Mouse (Mus musculus): ENCODE measurements at regions not wholly inside any gene's neighbourhood (a gene's known extent, or its start where the extent isn't known, plus 50 kb on each side); places are given as distances from the start of the nearest gene placed in this dataset.

DNA sequence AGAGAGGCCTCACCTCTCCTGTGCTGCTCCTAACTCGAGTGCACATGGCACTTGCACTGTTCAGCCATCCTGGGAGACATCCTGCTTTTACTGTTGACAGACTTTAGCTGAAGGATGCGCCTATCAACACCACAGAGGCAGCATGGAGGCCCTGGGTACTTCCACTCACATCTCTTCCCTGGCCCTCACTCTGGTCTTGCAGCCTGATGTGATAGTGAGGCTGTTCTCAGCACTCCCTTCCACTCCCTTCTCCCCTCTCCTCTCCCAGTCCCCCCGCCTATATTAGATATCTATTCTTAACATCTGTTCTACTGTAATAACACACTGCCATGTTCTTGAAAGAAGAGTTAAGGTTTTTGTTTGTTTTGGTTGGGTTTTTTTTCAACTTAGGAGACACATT, 50.2 kb upstream of the Bod1 start:
- no peak for DNase-seq (ENCODE audit: low spot score in 2 of 2)

DNA sequence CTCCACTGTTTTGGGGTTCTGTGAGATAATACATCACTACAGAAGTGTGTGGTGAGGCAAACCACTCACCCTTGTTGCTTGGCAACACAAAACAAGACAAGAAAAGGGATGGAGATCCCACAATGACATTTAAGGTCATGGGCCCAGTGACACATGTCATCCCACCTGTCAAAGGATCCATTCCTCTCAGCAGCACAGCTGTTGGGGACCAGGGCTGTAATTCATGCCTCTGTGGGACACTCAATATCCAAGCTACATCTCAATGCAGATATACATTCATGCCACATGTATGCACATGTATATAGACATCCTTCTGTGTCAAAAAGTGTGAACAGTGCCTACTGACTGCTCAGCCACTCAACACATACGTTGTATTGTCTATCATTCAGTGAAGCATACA, 52.8 kb upstream of the Bod1 start:
- DNase-seq (ENCODE audit: low spot score in 2 of 2): no peak

DNA sequence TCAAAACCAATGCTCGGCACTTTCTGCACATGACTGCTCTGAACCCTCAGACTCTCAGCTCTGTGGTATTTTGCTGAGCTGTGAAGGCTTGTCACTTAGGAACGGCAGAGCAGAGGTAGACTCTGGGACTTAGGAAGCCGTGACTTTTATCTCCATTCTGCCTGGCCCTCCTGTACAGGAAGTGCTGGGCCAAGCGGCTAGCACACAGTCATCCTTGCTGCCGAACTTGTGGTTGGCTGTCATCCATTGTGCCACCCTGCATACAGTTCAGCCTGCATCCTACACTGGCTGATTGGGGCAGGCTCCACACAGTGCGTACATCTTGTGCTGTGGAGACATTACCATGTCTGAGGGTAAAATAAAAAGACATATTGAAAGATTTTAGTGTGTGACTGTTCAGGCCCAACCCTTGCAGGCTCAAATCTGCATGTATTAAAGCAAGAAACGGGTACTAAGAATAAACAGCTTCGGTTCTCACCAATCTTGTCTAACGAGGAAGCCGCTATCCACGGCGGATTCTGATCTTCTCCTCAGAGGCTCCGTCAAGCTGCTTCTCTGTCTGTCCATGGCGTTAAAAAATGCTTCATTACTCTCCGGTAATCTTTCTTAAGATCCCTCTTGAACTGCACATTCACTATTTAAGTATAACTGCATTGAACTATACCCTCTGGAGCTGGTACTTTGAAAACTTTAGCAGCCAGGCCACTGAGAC, 54.4 kb upstream of the Bod1 start:
- no peak for DNase-seq (ENCODE audit: low spot score in 2 of 2)

DNA sequence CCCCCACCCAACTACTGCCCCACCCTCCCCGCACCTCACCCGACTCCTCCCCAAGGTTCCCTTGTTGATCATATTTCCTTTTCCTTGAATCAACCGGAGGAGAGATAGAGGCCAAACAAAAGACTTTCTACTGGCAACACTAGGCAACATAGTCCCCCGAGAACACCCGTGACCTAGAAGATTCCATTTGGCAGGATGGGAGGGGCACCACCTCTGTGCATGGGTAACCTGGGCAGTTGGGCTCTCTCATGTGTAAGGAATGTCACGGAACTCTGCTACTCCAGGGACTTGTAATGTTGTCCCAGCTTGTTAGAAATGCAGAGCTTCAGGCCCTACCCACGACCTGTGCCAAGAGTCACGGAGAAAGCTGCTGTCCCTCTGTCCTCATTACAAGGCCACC, 55.6 kb upstream of the Bod1 start:
- no peak for DNase-seq (ENCODE audit: low spot score in 2 of 2)

DNA sequence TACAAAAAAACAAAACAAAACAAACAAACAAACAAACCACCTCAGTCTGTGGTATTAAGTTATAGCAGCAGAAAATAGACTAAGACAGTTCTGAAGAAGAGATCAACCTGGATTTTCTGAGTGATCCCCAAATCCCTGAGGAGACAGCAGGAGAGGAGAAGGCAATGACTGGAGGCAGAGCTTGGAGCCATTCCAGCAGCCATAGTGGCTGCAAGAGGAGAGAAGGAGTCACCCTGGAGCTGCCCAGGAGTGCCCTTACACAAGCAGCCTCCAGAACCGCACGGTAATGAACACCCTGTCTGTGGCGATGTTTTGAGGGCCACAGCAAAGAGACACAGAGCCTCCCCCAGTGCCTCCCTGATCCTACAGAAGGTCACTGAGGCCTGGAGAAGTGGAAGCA, 58.0 kb upstream of the Bod1 start:
- DNase-seq (ENCODE audit: low spot score in 2 of 2): no peak

DNA sequence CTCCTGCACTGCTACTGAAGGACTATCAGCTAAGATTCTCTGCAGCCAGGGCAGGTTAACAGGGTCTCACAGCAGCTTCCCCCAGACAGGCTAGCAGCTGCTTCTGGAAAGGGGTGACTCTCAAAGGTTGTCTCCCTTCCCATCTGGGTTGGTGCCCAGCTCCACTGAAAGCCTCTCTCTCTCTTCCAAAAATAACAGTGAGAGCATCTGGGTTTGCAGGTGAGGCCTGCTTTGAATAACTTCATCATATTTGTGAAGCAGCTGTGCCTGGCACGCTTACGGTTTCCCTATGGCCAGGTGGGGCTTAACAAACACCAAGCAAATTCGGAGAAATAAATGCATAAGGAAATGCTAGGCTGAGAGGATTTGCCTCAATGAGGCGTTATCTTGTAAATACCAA, 58.5 kb upstream of the Bod1 start:
- no peak for DNase-seq (ENCODE audit: low spot score in 2 of 2)

DNA sequence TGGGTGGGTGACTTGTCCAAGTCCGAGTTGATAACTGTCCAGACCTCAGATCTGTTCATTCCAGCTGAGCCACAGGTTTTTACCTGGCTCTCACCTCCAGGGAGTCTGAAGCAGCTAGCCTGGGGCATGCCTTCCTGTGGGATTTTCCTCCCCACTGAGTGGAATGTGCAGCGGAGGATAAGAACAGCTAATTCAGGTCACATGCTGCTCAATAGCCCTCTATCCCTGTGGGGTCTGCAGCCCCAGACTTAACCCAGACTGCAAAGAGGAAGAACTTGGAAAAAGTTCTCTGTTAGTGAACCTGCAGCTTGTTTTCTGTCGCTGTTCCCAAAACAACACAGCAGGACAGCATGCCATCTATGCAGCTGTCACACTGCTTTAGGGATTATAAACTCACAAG, 59.0 kb upstream of the Bod1 start:
- no peak for DNase-seq (ENCODE audit: low spot score in 2 of 2)

DNA sequence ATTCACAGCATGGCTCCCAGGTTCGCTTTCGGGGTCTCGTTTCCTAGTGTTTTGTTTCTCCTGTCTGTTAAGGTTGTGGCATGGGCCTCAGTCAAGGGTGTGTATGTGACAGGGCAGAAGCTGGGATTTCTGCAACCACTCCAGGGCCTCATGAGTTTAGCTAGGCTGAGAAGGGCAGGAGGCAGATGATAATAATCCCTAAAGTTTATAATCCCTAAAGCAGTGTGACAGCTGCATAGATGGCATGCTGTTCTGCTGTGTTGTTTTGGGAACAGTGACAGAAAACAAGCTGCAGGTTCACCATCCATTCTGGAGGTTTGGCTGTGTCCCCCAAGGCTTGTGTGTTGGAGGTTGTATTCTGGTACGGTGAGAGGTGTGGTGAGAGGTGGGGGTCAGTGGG, 59.8 kb upstream of the Bod1 start:
- no peak for DNase-seq (ENCODE audit: low spot score in 2 of 2)

DNA sequence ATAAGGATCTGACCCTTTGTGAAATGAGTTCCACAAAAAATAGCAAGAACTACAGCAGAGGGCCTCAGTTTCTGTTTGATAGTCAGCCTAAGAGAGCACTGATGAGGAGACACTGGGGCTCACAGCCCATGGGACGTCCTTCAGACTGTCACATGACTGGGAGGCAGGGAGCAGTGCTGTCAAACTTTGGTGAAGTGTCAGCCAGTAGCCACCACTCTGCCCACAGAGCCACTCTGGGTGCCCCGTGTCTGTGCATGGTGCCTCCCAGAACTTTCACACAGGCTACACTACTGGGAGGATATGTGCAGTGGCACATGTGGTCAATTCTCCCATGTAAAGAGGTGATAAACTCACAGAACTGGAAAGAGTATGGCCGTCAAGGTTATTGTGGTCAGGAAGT, 60.7 kb upstream of the Bod1 start:
- no peak for DNase-seq (ENCODE audit: low spot score in 2 of 2)

DNA sequence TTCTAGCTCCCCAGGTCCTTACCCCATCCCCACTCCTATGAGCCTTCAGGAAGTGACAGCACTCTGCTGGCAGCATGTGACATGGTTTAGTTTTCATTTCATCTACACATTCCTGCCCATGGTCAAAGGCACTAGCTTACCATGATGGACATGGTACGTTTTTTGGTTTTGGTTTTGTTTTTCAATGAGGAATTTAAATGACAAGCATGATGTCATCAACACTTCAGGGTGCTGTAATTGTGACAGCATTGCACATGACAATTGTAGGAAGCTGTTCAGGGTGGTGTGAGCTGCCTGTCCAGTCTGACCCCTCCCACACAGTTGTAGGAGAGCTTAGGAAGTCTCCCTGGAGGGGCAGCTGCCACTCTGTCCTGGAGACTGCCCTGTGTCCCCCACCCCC, 61.3 kb upstream of the Bod1 start:
- no peak for DNase-seq (ENCODE audit: low spot score in 2 of 2)

DNA sequence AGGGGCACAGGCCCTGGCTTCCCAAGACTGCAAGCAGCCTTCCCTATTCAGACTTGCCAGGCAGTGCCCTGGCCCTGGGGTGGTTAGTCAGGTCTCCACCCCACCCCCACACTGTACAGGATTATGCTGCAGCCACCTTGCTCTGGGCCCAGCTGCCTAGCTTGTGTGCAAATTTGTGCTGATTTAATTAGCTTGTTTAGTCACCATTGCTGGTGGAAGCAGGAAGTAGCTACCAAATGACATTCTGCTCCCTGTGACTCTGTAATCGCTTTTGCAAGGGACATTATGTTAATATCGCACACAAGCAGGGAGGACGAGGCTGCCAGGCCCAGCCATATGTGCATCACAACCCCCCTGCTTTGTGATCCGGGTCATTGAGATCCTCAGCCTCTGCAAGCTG, 62.4 kb upstream of the Bod1 start:
- no peak for DNase-seq (ENCODE audit: low spot score in 2 of 2)

DNA sequence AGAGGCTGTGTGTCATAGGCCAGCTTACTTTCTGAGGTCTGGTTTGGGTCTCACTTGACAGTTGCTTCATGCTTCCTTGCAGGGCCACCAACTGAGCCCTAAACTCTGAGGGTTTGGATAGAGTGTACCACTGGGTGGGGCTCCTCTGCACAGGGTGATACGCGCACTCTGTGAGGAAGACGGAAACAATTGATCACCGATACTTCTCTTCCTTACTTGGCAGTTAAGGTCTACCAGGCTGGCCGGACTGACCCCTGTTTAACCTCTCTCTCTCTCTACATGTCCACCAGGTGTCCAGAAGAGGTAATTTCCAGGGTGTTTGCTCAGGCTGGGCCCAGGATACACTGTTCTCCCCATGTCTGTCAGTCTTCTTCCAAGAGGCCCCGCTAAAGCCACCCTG, 63.6 kb upstream of the Bod1 start:
- no peak for DNase-seq (ENCODE audit: low spot score in 2 of 2)

DNA sequence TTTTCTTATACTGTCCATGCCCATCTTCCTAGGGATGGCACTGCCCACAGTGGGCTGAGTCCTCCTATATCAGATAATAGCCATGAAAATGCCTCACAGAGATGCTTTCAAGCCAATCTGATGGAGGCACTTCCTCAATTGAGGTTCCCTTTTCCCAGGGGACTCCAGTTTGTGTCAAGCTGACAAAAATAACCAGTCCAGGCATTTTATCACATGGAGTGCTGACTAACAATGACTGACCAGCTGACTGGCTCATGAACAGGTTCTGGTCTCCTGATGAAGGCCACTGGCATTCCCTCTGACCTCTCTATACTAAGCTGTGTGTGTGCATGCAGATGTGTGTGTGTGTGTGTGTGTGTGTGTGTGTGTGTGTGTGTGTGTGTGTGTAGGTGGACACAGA, 64.4 kb upstream of the Bod1 start:
- DNase-seq (ENCODE audit: low spot score in 2 of 2): no peak

DNA sequence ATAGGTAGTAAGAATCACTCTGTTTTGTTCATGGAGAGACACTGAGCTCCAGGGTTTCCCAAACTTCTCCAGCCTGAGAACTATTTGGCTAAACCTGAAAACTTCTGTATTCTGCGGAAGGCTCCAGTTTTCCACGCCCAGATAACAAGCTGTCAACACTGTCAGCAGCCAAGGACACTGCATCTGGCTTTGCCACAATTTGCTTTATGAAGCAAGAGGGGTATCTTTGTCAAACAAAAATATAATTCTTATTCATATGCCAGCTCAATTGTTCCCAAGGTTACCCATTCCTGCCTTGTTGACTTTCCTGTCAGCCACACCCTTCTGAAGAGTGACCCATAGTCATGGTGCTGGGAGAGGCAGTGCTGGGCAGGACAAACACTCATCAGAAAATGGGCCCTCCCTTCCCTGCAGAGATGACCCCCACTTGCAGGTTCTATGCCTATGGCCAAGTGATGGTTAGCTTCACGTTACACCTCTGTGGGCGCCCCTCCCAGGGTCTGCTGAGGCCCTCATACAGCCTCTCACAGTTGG, 64.9 kb upstream of the Bod1 start:
- no peak for DNase-seq (ENCODE audit: low spot score in 2 of 2)

DNA sequence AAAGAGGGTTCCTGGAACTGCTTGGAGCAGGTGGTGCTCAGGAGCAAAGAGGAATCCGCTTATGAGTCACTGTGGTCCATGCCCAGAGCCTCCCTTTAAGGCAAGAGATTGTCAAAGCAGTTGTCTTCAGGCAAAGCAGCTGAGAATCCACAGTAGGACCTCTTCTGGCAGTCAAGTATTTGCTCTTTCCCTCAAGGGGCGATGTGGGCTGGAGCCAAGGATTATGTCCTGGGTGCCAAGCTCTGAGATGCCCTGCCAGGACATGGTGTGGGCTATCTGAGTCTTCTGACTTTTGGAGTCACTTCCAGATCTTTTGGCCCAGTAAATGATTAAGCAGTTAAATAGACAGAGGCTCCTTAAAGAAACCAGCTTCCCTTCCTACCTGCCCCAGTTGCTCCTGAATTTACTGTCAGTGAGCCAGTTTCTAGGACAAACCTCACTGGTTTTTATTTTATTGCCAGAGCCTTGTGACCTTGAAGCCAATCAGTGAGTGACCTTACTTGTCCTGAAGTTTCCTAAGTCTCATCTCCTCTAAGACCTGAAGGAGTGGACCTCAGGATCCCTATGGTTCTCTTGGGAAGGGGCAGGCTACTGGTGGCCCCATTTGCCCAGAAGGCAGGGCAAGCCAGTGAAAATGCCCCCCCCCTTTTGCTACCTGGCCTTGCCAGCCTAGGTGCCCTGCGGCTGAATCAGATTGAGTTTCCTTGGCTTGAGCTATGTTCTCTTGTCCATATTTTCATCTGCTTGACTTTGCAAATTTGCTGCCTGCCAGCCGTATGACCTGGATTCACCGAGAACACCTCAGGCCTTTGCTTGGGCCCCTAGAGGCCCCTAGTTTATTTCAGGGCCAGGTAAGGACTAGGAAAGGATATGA, 66.7 kb upstream of the Bod1 start:
- DNase-seq (ENCODE audit: low spot score in 2 of 2): no peak

DNA sequence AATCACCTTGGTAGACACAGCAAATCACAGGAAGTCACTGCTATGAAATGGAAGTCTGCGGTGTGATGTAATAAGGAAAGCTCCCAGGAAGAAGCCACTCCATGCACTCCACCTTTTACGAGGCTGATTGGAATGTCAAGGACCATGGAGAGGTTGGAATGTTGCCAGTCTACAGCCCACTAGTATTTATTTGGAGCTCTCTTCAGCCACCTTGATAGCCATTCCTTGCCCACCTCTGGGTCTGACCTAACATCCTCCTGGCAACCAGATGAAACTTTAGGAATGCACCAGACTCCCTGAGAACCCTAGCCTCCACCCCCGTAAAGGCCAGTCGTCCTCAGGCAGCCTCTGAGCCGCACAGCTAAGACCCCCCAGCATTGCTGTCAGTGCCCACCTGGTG, 68.7 kb upstream of the Bod1 start:
- DNase-seq (ENCODE audit: low spot score in 2 of 2): no peak

DNA sequence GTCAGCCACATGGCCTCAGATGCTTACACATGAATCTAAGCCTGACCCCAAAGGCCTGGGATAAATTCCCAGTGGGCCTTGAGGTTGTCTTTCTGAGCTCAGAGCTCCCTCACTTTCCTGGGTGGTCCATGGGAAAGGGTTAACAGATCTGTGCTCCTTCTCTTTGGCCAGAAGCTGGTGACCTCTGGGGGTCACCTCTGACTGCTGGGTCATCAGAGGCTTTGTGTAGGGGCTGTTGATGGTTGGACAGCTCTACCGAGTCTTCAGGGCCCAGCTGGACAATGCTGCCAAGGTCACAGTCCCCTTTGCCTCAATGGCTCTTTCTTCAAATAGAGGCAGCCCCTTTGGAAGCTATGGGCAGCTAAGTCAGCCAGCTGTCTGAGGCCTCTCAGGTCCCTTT, 70.5 kb upstream of the Bod1 start:
- DNase-seq (ENCODE audit: low spot score in 2 of 2): no peak

DNA sequence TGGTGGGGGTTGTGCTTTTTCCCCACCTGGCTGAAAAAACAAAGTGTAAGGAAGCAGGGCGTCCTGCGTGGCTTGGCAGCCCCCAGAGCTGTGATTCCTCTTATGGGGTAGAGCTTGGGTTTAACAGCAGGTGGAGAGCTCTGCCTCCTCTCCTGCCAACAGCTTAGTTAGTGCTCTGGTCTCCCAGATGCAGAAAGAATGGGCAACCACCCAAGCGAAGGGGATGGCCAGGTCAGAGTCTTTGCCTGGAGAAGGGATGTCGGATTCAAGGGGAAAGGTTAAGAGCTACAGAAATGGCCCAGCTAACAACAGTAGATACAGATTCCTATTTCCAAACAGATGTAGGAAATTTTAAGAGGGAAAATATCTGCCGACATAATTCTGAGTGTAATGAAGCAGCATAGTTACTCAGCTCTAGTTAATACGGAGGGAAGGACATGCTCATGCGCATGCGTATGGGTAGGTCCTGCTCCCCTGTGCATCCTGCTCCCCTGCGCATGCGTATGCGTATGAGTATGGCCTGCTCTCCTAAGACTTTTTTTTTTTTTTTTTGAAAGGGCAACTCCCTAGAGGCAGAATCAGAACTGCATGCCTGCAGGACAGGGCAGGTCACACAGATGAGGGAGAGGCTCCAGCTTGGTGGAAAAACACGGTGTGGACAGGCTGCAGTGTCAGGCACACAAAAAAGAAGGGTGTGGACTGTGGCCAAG, 72.5 kb upstream of the Bod1 start:
- DNase-seq (ENCODE audit: low spot score in 2 of 2): no peak

DNA sequence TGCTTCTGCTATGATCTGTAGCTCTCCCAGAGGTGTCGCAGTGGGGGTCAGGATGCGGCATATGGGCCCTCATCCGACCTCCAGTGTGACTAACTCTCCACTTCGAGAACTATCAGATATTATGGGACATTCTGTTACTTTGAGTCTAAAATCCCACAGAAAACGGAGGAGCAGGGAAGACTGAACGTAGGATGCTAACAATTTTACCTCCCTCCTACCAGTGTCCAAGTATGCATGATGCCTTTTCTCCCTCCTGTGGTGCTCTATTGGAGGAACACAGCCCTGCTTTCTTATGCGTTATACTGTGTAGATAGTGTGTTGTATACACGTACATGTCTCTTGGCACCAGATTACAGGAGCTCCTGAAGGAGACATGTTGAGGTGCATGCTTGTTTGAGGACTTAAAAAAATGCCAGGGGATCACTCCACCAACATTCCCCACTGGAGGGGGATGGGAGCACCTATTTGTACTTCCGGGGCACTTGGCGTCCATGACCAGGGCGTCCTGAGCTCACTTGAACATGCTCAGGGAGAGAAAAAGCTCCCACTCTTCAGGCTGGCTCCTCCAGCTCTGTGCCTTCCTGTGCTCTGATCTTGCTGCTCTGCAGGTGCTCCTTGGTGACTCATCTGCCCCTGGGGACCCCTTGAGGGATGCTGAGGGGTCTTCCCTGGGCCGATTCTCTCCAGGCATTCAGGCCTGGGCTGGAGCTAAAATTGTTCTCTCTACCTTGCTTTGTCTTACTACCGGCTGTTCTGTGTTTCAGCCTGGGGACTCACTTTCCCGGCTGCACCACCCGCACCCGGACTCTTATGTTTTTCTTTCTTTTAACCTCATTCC, 73.6 kb upstream of the Bod1 start:
- DNase-seq (ENCODE audit: low spot score in 2 of 2): no peak

DNA sequence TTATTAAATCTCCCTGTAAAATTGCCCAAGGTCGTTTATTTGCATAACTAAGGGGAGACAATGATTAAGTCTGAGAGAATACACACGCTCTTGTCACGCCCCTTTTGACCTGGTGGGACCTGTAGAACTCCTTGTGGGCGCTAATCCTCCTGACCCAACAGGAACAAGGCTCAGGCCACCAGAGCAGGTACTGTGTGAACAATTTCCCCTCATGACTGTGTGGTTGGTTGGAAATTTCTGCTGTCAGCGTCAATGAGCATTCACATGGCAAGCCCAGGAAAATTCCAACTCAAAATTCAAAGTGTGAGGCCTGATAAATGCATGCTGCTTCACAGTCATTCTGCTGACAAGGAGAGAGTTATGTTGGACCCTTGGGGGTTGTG, 74.2 kb upstream of the Bod1 start:
- no peak for DNase-seq (ENCODE audit: low spot score in 2 of 2)

DNA sequence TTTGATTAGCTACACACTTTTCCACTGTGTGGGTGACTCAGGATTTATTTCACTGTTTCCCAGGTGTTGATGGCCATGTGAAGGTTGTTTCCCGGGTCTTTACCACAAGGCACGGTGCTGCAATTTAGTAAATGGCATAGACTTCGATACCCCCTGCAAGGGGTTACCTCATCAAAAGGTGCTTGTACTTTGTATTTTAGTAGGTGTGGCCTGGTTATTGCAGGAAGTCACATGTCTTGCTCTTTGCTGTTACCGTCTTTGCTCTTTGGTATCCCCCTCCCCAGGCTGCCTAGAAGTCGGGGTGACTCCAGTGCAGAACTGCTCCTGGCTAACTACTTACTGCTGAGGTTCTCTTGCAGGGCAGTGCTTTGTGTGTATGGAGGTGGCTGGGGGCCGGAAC, 74.8 kb upstream of the Bod1 start:
- no peak for DNase-seq (ENCODE audit: low spot score in 2 of 2)

DNA sequence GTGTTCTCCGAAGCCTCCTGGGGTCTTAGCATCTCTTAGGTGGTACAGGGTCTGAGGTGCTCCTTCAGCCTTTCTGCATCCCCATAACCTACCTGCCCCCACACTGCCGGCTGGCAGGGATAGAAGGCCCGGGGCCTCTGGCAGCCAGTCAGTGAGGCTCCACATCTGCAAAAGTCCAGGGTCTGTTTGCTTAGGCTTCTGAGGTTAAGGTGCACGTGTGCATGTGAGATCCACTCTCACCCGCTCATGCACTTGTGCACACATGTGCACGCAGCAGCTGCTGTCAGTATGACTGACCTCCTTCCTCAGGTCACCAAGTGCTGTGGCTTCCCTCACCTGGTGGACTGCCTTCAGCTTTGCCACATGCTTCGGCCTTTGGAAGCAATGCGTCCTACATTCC, 75.3 kb upstream of the Bod1 start:
- DNase-seq (ENCODE audit: low spot score in 2 of 2): no peak
